Mouse (Mus musculus) kidney, adult 2 months (tissue): Measurements from ENCODE around the gene Sdf2l1. TPM values are rescaled to one million over a fixed set of nuclear protein-coding genes. Genes with fewer than 3 reads are reported as not detected.
A peak's percentile ranks its signal among the peaks of the same experiment; 100 is the strongest.

Experiments
- DNase-seq: peaks from one replicate; pipeline ENCODE4 v3.0.0; 2021
- H3K27ac ChIP-seq: fragments of 200-500 bp; 2 replicates; pipeline ENCODE4 v1.5.1; 2012; ENCODE audit warnings: low read depth, low read length, control low read depth, inconsistent platforms; ENCODE audit not compliant: insufficient read depth
- H3K27me3 ChIP-seq: fragments of 200-500 bp; replicated peaks from 2 replicates; pipeline ENCODE4 v1.6.1; 2012; ENCODE audit warnings: mild to moderate bottlenecking, moderate library complexity, low read length, inconsistent platforms; ENCODE audit not compliant: control insufficient read depth, insufficient read depth
- H3K36me3 ChIP-seq: fragments of 200-500 bp; 2 replicates; pipeline ENCODE4 v1.6.1; 2012; ENCODE audit warnings: mild to moderate bottlenecking, moderate library complexity, low read length, inconsistent platforms; ENCODE audit not compliant: control insufficient read depth, insufficient read depth
- H3K4me1 ChIP-seq: fragments of 200-500 bp; 2 replicates; pipeline ENCODE4 v1.6.1; 2011; ENCODE audit warnings: low read length; ENCODE audit not compliant: control insufficient read depth, insufficient read depth
- H3K4me3 ChIP-seq: fragments of 200-500 bp; 2 replicates; pipeline ENCODE4 v1.5.1; 2011; ENCODE audit warnings: mild to moderate bottlenecking, low read depth, low read length, control low read depth; ENCODE audit not compliant: insufficient read depth
- CTCF ChIP-seq: fragments of 200-500 bp; conservative IDR thresholded peaks from 2 replicates; pipeline ENCODE4 v1.5.1; 2011; ENCODE audit warnings: low read depth, mild to moderate bottlenecking, control low read depth, low read length, moderate library complexity, mixed read lengths; ENCODE audit not compliant: insufficient read depth, insufficient read length
- POLR2A ChIP-seq: fragments of 200-500 bp; IDR thresholded peaks from one replicate; pipeline ENCODE4 v1.6.1; 2011; ENCODE audit warnings: low read depth, low read length, control low read depth
- WGBS: fragments of 180-500 bp; shearing (Covaris S2); methylation state at CpG from one replicate; pipeline ENCODE4 v1.1.7; 2018; 5-methylcytosine and 5-hydroxymethylcytosine counted together
- polyA plus RNA-seq: library from polyadenylated mRNA; depleted of rRNA; stranded (reverse); fragments of >200 nt; gene quantifications from 2 replicates; pipeline ENCODE4 v1.2.3, GENCODE M21; 2012; rRNA removed

The Sdf2l1 gene
- polyA plus RNA-seq, 1 experiment, result 25.2 TPM

DNA sequence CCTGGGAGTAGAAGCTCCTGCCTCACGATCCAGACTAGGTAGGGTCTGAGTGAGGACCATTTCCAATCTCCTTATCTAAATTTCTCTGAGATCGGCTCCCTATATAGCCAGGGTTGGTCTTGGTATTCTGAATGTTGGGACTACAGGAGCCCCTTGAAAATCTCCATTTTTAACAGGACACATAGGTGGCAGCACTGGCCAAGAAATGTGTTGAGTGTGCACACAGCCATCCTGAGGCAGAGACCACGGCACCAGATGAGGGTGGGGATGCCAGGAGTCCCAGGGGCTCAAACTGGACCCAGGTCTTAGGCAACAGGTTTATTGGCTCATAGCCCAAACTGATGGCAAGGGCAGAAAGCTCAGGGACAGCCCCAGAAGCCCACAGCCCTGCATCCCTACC lies 43.8 kb downstream of the Sdf2l1 start:
- no peaks in the 10 kb centered on the region; the same call in none of the 2 replicates for H3K36me3 ChIP-seq
- WGBS, result 70% methylated on average over 3 of the region's 3 CpGs

GRCm38 (mm10) chr16:17086669-17087193 lies 45.5 kb downstream of the Sdf2l1 start:
- H3K27ac ChIP-seq, result no peak overlapping the region
- no peaks in the 10 kb centered on the region; the same call in none of the 2 replicates for H3K36me3 ChIP-seq
- 0 out of 2 replicates have a peak, but pooled peaks cover 4% of the 10 kb centered on the region for H3K4me1 ChIP-seq
- 76% methylated on average over 13 of the region's 13 CpGs for WGBS
- no peak for DNase-seq
- H3K27me3 ChIP-seq, result no peaks in the 10 kb centered on the region
- TF ChIP-seq CTCF (no peak), POLR2A (no peak)
- H3K4me3 ChIP-seq, result no peak overlapping the region

More for the DNA sequence above, 43.8 kb downstream of the Sdf2l1 start:
- no peak for DNase-seq
- no peak overlapping the region for H3K27ac ChIP-seq
- H3K27me3 ChIP-seq, result no peaks in the 10 kb centered on the region
- no peak overlapping the region for H3K4me3 ChIP-seq
- no peak for TF ChIP-seq CTCF
- H3K4me1 ChIP-seq, result no peaks in the 10 kb centered on the region

DNA sequence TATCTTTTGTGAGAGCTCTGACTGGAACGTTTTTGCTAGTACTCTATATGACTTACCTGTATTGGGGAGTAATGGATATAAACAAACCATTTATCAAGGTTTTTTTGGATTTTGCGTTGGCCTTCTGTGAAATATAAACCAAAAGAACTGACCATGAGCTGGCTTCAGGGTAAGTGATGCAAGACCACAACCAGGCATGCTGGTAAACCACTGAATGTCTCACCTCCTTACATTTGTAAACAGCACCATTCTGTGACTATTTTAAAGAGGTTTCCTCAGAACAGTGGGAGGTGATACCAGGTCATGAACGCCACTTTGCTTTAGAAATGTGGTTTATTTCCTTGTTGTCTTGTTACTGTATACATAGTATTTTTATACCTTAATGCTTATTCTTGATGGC lies 45.9 kb downstream of the Sdf2l1 start:
- TF ChIP-seq POLR2A, result no peak
- TF ChIP-seq CTCF, result no peak
- Histone ChIP-seq H3K27ac (no peak overlapping the region), H3K27me3 (no peaks in the 10 kb centered on the region), H3K36me3 (no peaks in the 10 kb centered on the region; the same call in none of the 2 replicates), H3K4me3 (no peak overlapping the region), H3K4me1 (0 out of 2 replicates have a peak, but pooled peaks cover 4% of the 10 kb centered on the region)
- WGBS, result 73% methylated on average over 3 of the region's 3 CpGs
- no peak for DNase-seq

DNA sequence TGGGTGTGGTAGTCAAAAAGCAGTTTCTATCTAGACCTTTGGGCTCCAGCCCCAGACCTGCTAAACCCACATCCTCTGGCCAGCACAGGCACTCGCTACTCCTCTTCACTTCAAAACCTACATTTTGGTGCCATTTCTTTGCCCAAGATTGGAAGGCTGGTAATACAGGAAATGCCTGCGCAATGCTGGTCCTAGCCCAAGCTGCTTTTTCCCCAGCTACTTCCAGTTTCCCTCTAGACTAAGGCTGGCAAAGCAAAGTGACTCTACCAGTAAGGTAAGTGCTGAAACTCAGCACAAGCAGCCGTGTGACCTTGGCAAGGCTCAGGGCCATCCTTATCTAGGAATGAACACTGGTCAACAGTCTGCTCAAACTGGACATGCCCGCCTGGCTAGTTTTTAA lies 46.5 kb downstream of the Sdf2l1 start:
- WGBS, result 85% methylated on average over 4 of the region's 4 CpGs

DNA sequence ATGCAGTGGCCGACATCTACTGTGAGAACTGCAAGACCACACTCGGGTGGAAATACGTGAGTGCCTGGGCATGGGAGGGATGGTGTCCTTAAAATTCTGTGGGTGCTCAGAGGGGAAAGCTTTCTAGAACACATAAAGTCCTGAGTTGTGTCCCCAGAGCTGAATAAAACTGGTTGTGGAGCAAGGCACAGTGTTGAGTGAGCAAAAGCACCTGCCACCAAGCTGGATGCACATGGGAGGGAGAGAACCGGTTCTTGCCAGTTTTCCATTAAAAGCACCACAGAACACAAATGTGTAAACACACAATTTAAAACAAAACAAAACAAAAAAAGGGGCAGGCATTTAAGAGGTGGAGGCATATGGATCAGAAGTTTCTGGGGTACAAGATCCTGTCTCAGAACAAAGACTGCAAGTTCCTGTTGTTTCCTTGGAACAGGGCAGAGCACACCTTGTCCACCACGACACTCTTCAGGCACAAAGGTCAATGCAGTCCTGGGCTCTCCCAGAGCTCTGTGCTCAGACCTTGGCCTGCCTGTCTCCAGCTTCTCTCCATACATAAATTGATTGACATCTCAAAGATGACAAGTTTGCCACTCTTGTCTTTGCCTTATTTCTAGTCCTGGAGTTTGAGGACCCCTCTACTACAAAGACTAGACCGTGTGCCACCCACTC lies 49.9 kb downstream of the Sdf2l1 start:
- TF ChIP-seq POLR2A (no peak), CTCF (no peak)
- 0 out of 2 replicates have a peak, but pooled peaks cover 4% of the 10 kb centered on the region for H3K4me1 ChIP-seq
- DNase-seq, result peak; percentile 18
- H3K27ac ChIP-seq, result no peak overlapping the region
- no peak overlapping the region for H3K4me3 ChIP-seq
- WGBS, result 70% methylated on average over 6 of the region's 6 CpGs
- no peaks in the 10 kb centered on the region; the same call in 1 of the 2 replicates for H3K36me3 ChIP-seq
- H3K27me3 ChIP-seq, result no peaks in the 10 kb centered on the region

More for the DNA sequence above, 46.5 kb downstream of the Sdf2l1 start:
- 0 out of 2 replicates have a peak, but pooled peaks cover 4% of the 10 kb centered on the region for H3K4me1 ChIP-seq
- no peaks in the 10 kb centered on the region for H3K27me3 ChIP-seq
- TF ChIP-seq CTCF, result no peak
- TF ChIP-seq POLR2A, result no peak
- H3K36me3 ChIP-seq, result no peaks in the 10 kb centered on the region; the same call in none of the 2 replicates
- H3K4me3 ChIP-seq, result no peak overlapping the region
- H3K27ac ChIP-seq, result peak overlapping the region; percentile 70
- peak; percentile 31 for DNase-seq

Other genes starting within 250 kb of the Sdf2l1 start
- 14.7 and 15.2 TPM in 2 replicates for gene Ppm1f, start 235.9 kb downstream of the Sdf2l1 start, polyA plus RNA-seq
- 58.2 and 61.6 TPM in 2 replicates for gene Mapk1, start 149.0 kb downstream of the Sdf2l1 start, polyA plus RNA-seq
- gene Ypel1, start 62.7 kb downstream of the Sdf2l1 start, polyA plus RNA-seq, result 1.6 and 2.3 TPM in 2 replicates
- gene Ppil2, start 21.1 kb downstream of the Sdf2l1 start, polyA plus RNA-seq, result 88.5 and 89.6 TPM in 2 replicates
- 0.75 and 1.4 TPM in 2 replicates for gene 2610318N02Rik, start 7.2 kb downstream of the Sdf2l1 start, polyA plus RNA-seq
- gene Ydjc, start 12.2 kb upstream of the Sdf2l1 start, polyA plus RNA-seq, result 7.5 and 8.5 TPM in 2 replicates
- gene Ccdc116, start 14.8 kb upstream of the Sdf2l1 start, polyA plus RNA-seq, result 0.74 and 0.92 TPM in 2 replicates
- 64.6 and 73.6 TPM in 2 replicates for gene Ube2l3, start 70.3 kb upstream of the Sdf2l1 start, polyA plus RNA-seq
- gene Rimbp3, start 76.2 kb upstream of the Sdf2l1 start, polyA plus RNA-seq, result 0.05 and 0.08 TPM in 2 replicates
- gene Hic2, start 101.2 kb upstream of the Sdf2l1 start, polyA plus RNA-seq, result 1.5 and 1.8 TPM in 2 replicates
- 7.7 and 8.0 TPM in 2 replicates for gene Tmem191c, start 143.7 kb upstream of the Sdf2l1 start, polyA plus RNA-seq
- 0.57 and 0.80 TPM in 2 replicates for gene Serpind1, start 199.0 kb upstream of the Sdf2l1 start, polyA plus RNA-seq